Mouse (Mus musculus) c-Kit-positive CD71-negative TER-119-negative erythroid progenitor cells, embryonic 14.5 days (primary cell): ENCODE measurements around the gene Adamts15.

Source experiments
- DNase-seq: peaks from one replicate; pipeline ENCODE4 v3.0.0-alpha.2; 2013; ENCODE audit warnings: low read depth

Adamts15 gene

DNA sequence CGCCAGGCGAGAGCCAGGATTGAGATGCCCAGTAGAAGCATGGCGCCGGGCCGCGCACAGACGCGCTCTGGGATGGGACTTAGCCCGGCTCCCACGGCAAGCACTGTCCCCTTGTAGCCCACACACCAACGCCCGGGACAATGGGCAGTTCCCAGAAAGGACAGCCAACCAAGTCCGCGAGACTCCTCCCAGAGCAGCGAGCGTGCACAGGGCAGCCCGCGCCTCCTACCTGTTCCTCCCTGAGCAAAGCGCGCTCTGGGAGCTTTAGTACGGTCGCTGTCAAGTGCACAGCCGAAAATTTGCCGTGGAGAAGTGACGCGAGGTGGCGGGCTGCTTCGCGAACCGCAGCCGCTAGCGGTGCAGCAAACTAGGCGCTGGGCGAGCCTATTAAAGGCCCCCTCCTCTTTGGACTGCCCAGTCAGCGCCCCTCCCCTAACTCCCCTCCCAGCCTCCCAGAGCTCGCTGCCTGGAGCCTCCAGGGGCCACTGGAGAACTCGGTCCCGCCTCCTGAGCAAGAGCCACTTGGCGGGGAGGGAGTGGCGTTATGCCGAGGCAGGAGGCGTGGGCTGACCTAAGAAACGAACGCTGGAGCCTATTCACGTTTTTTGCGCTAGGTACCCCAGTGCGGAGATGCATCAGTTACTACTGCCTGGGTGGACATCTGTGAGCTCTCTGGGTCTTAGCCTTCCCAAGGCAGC, at the start of gene Adamts15:
Adamts15 (minus strand) TSS at position 256 of the 698 bp plus-strand sequence.
- DNase-seq: no peak

DNA sequence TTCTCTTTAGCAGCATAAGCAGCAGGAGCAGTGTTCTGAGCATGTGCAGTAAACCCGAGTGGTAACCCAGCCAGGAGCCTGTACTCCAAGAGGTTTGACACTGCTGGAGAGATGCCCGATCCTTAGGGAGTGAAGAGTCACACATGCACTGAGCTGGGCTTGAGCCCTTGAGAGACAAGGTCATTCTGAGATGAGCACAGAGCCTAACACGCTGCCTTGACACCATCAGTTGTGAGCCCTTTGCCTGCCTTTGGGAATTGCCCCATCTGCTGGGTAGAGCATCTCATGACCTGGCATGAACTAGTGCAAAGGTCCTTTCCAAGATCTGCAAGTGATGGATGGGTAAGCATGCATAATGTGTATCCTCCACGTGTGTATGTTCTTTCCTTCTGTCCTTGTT, 49.7 kb upstream of the Adamts15 start:
- no peak for DNase-seq

DNA sequence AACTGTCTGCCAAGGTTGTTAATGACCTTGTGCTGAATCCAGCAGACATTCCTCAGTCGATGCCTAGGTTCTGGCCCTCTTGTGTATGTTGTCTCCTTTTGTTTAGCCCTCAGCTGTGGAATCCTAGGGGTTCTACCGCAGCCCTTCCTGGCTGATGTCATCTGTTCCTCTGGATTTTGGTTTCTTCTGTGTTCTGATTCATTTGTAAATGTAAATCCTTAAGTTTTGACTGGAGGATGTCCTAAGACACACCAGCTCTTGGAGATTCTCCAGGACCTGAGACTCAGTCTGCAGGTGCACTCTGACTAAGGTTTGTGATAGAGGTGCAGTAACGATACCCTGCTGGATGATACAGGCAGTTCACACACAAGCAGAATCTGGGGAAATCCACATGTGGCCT, 47.7 kb upstream of the Adamts15 start:
- no peak for DNase-seq

DNA sequence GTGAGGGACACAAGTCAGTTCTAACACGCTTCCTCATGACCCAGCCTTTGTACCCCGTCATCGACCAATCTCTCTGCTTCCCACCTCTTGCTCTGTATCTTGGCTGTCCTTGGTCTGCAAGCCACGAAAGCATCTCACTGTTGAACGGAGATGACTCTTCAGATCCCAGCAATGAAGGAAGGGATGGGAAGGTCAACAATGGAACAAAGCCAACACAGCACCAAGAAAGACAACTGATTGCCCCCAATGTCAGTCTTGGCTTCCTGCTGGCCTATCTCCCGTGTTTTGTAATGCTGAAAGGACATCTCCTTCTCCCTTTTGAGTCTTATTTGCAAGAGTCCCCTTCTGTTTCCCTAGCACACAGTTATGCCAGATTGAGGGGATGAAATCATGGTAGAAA, 45.9 kb upstream of the Adamts15 start:
- DNase-seq: no peak

DNA sequence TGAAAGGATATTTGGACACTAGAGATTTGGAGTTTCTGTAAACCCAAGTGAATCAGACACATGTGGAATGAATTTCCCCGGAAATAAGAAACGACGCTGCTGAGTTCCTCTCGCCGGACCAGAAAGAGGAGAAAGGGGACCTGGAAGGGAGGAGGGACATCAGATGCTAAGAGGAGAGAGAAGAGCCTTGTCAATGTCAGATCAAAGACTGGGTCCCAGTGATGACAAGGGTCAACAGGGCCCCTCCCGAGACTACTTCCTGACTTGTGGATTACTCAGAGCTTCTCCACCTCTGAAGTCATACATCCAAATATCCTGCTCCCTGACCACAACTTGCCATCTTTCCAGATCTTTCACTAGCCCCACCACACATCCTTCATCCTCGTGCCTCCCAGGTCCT, 44.6 kb upstream of the Adamts15 start:
- no peak for DNase-seq

DNA sequence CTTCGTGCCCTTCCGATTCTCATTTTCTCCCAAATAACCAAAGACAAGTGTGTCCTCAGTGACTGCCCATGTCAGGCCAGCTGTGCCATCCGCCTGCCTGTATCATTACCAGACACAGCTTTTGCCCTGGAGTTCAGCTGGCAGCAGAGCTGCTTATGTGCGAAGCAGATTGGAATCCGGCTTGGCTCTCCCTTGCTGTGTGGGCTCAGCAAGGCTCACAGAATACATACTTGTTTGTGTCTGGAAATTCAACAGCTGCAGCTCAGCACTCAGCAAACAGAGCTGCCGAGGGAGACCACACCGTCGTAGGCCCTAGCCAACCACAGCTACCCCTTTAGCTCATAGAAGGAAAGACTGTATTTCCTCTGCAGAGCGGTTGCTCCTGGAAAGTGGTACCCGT, 42.4 kb upstream of the Adamts15 start:
- DNase-seq: no peak

DNA sequence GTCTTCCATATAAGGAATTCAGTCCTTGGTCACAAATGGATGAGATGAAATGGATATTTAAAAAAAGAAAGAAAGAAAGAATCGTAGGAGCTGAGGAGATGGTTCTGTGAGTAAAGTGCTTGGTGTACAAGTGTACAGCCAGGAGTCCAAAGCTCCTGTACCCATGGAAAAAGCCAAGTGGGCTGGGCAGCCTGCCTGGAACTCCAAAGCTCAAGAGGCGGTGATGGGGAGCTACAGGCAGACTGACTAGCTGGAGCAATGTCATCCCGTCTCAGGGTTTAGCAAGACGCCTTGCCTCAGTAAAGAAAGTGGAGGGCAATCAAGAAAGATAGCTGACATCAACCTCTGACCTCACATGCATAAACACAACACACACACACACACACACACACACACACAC, 41.5 kb upstream of the Adamts15 start:
- DNase-seq: no peak

DNA sequence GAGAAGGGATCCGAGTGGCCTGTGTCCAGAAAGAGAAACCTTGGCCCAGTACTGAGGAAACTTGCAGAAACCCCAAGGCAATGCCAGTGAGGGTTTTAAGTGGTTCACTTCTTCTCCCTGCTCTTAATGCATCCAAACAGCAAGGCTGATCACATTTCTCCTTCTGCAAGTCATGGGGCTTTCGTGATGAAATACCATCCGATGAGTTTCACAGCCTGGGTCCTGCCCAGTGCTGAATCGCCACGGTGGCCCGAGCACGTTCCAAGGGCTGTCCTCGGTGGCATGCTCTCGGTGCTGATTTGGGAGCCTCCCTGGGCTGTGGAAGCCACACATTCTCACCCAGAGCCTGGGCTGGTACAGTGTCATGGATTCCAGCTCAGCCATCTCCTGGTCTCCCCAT, 33.0 kb upstream of the Adamts15 start:
- DNase-seq: no peak

DNA sequence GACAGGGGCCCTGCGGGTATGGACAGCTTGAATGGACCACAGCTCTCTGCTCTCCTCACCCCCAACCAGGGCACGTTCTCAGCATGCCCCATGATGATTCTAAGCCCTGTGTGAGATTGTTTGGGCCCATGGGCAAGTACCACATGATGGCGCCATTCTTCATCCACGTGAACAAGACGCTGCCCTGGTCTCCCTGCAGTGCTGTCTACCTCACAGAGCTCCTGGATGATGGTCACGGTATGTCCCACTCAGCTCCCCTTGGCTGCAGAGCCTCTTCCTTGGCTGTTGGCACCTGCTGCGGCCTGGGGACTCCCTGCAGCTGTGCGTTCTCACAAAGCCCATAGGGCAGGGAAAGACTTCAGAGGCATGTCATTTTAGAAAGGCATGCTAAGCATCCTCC, 31.0 kb upstream of the Adamts15 start:
- no peak for DNase-seq

DNA sequence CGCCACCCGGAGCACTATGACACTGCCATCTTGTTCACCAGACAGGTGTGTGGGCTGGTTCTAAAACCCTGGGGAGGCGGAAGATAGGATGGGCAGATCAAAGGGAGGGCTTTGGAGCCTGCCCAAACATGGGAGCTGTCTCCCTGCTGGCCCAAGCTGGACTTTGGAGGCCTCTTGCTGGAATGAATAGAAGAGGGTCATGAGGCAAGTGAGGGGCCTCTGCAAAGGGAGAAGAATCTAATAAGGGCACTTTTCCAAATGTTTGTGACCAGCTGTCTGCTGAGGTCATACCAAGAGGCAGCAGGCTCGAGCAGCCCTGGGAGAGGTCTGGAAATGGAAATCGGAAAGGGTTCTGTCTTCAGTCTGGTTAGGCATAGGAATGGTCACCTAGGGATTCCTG, 29.2 kb upstream of the Adamts15 start:
- DNase-seq: no peak

DNA sequence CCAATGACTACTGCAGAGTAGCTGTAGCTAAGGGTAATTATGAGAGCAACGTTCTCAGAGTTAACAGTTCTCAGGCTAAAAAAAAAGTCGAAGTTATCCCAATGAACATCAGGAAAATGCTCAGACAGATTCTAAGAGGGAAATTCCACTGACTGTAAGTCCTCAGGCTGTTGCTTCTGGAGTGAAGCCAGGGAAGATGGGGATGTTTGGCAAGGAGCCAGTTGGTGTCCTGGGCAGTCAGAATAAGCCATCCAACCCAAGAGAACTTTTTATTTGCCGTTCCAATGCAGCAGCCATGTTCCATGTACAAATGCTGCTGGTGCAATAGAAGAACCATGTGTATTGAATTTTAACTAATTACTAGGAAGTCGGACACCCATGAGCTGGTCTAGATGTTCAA, 28.3 kb upstream of the Adamts15 start:
- DNase-seq: no peak

DNA sequence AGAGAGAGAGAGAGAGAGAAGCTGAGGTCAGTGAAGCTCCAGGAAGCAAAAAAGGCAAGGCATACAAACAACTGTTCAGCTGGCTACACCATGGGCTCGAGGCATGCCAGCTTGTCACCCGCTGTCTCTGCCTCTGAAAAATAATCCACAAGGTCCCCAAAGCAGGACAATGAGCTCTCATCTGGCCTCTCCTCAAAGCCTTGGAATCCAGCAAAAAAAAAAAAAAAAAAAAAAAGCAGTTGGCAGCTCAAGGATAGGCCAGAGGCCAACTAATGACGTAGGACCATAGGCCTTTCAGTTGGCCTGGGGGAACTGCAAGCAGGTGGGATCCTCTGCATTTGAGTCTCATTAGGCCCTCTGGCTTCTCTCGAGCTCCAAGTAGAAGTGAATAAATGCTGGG, 27.7 kb upstream of the Adamts15 start:
- DNase-seq: no peak

DNA sequence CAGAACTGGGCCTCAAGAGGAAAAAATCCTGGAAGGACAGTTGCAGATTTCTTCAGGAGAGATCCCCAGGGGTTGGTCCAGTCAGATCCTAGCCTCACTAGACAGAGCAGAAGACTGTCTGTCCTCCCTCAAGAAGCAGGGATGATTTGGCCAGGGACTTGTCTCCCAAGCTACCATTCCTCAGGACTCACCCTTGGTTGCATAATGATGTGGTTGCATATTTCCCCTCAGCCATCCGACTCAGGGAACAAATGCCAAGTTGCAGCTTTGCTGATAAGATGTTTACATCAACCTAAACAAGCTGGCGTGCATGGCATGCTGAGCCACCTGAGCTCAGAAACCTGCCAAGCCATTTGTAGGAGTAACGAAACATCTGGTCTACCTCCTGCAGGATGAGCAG, 27.2 kb upstream of the Adamts15 start:
- DNase-seq: no peak

DNA sequence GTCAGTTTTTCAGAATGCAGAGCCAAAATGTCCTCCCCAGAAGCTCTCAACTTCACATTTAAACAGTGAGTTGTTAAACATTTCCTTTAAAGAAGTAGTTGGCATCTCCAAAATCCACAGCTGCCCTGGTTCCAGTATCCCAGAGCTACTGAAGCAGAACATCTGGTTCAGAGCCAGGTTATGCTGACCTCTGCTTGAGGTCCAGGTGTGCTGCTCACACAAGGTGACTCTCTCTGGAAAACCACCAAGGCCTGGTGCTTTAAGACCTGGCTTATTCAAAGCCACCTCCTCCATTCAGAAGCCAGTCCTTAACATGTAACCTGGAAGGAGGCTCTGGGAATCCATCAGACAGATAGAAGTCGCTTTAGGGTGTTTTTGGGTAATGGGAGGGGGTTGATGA, 23.0 kb upstream of the Adamts15 start:
- DNase-seq: no peak

DNA sequence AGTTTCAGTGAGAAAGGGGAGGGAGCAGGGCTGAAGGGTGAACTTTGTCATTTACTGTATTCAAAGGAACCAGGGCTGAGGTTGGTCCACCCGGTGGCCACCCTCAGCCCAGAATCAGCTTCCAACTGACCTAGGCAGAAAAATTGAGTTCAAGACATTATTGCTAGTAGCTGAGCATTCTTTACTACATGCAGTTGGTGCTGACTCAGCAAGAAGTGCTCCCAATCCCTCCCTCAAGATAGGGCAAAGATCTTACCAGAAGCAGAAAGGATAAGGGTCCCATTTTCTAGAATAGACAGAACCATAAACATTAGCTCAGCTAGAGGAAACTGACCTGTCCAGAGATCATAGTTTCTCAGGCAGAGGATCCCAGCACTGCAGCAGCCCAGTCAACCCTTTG, 22.0 kb upstream of the Adamts15 start:
- DNase-seq: no peak

DNA sequence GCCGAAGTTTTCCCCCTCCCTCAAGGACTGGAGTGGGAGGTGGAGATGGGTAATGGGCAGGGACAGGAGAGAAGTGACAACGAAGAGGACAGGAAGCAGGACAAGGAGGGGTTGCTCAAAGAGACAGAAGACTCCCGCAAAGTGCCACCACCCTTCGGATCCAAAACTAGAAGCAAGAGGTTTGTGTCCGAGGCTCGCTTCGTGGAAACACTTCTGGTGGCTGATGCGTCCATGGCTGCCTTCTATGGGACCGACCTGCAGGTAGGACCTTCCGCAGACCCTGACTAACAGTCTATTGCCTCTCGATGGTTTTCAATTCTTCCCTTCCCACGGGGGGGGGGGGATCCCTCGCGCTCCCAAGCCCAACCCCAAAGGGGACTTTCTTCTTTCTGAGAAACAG, 21.1 kb upstream of the Adamts15 start:
- DNase-seq: no peak

DNA sequence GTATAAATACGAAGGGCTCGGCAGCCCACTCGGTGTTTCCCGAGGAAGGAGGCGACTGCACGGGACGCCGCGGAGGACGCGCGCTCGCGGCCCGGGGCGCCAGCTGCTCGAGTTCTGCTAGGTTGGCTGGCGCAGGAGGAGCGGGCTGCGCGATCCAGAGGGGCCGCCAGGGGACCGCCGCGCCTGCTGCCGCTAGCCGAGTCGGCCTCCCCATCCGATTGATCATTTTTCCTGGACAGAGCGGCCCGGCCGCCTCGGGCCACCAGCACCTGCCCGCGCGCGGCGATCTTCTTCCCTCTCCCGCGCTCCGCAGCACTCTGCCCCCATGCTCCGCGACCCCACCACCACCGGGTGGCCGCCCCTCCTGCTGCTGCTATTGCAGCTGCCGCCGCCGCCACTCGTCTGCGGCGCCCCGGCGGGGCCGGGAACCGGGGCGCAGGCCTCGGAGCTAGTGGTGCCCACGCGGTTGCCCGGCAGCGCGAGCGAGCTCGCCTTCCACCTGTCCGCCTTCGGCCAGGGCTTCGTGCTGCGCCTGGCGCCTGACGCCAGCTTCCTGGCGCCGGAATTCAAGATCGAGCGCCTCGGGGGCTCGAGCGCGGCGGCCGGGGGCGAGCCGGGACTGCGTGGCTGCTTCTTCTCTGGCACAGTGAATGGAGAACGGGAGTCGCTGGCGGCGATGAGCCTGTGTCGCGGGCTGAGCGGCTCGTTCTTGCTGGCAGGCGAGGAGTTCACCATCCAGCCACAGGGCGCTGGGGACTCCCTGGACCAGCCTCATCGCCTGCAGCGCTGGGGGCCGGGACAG, 20.5 kb upstream of the Adamts15 start, which contains the start of gene Adamts8:
Adamts8 (plus strand) TSS at position 51 of the 802 bp plus-strand sequence.
- DNase-seq: no peak

DNA sequence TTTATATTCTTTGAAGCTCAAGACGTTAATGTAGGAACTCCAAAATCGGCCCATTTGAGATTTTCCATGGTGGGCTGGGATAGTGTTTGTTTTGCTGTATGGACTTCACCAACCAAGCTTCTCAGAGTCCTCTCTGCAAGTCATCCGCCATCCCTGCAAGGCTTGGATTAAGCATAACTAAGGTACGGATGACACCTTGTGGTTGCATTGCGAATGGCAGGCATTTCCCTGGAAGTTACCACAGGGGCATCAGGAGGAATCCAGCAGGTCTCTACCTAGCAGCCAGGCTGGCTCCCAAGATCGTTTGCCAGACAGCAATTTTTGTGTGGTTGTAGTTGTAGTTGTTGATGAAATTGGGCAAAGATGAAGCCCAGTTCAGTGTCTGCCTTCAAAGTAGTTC, 18.1 kb upstream of the Adamts15 start:
- peak; percentile 52 for DNase-seq

DNA sequence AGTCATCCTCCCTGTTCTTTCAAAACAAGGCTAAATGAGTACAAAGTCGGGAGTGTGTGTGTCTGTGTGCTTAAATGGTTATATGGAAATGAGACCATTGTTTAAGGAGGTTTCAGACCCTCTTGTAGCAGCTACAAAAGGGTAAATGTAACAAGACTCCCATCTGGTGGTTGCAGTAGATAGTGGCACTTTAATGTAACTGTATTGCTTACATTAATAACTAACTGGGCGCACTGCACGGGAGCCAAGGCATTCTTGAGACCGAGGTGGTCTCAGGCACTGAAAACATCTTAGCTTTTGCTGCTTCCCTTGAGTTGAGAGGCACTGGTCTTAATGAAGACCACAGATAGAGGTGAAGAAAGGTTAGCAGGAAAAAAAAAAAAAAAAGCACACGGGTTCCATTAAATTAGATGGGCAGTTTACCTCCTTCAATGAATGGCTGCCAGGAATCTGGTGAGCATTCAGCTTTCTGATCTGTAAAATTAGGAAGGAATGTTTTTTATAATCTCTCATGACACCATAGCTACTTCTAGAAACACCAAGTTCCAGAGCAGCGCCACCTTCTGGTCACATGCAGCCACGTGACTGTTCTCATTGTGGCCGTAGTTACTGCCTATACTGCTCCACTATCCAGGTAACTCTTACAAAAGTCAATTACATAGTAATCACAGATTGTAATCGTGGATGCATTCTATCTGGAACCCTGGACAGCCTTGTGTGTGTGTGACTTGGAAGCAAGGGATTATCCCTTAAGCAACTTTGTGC, 14.6 kb upstream of the Adamts15 start:
- DNase-seq: peak; percentile 40

DNA sequence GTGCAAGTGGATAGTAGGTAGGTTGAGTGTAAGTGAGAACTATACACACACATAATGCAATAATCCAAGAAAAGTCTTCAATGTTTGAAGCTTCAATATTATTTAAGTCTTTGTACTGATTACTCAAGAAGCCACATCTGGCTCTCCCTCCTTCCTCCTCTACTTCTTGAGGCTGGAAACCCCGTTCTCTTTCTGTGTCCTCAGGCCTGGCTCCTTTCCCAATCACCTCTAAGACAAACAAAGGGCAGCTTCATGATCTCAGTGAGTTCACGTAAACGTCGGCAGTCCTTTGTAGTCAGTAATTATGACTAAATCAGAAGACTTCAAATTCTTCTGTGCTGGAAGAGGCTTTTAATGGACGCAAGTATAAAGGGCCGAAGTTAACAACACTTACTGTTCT, 12.6 kb upstream of the Adamts15 start:
- DNase-seq: no peak

DNA sequence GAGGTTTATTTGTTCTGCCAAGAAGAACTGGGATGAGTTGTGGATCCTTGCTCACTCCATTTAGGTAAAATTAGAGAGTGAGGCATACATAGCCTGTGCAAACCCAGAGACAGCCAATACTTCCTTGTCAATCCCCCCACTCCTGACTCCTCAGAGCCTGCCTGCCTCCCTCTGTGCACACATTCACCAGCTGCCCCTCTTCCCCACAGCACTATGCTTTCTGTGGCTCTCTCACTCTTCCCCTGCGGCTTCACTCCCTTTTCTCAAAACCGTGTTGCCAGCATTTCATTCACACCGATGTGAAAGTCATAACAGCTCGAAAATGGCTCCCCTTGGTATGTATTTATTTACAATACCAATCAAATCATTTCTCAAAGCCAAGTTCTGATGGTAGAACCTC, 10.1 kb upstream of the Adamts15 start:
- no peak for DNase-seq

DNA sequence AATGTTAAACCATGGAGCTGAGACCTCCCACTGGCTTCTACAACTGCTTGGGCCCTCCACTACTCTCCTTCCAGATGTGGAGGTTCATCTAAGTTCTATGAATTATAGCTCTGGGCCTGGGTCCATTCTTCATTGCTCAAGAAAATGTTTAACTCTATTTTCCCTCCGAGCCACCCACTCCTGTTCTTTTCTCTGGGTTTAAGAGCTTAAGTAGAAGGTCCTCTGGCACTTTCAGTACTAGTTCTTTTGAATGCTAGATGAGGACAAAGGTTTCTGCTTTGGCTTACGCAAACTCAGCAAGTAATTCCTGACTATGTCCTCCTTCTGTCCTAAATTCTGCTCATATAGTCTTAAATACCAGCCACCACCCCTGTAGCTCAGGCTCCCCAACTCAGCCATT, 6.5 kb upstream of the Adamts15 start:
- DNase-seq: no peak
